Mouse (Mus musculus) hindbrain, embryonic 11.5 days (tissue): ENCODE data around the gene Vezt. TPM values are rescaled to one million over a fixed set of nuclear protein-coding genes. Genes with fewer than 3 reads are reported as not detected.

Source experiments
- ATAC-seq: fragments of 200-750 bp; cut with Nextera tagmentation; 2 replicates; pipeline ENCODE4 v1.8.0; 2017; ENCODE audit warnings: mild to moderate bottlenecking, moderate TSS enrichment, moderate library complexity; ENCODE audit not compliant: low FRiP score
- DNase-seq: peaks from one replicate; pipeline ENCODE4 v3.0.0-alpha.2; 2015; ENCODE audit warnings: low spot score
- H3K27ac ChIP-seq: fragments of 300-500 bp; sonication (generic); 2 replicates; pipeline ENCODE4 v1.5.1; 2014; ENCODE audit warnings: mild to moderate bottlenecking, low read depth, low read length
- H3K27me3 ChIP-seq: fragments of 300-500 bp; sonication (generic); 2 replicates; pipeline ENCODE4 v1.6.1; 2014; ENCODE audit warnings: mild to moderate bottlenecking, low read length, moderate library complexity, mixed read lengths; ENCODE audit not compliant: control insufficient read depth, insufficient read depth
- H3K36me3 ChIP-seq: fragments of 300-500 bp; sonication (generic); 2 replicates; pipeline ENCODE4 v1.6.1; 2014; ENCODE audit warnings: mild to moderate bottlenecking, low read length, moderate library complexity, mixed read lengths; ENCODE audit not compliant: control insufficient read depth, insufficient read depth
- H3K4me1 ChIP-seq: fragments of 300-500 bp; sonication (generic); replicated peaks from 2 replicates; pipeline ENCODE4 v1.6.1; 2014; ENCODE audit warnings: low read length, mixed read lengths; ENCODE audit not compliant: control insufficient read depth, insufficient read depth
- H3K4me2 ChIP-seq: fragments of 300-500 bp; sonication (generic); replicated peaks from 2 replicates; pipeline ENCODE4 v1.6.1; 2014; ENCODE audit warnings: mild to moderate bottlenecking, low read depth, low read length
- H3K4me3 ChIP-seq: fragments of 300-500 bp; sonication (generic); 2 replicates; pipeline ENCODE4 v1.5.1; 2014; ENCODE audit warnings: low read depth, low read length
- H3K9ac ChIP-seq: fragments of 300-500 bp; sonication (generic); 2 replicates; pipeline ENCODE4 v1.6.1; 2014; ENCODE audit warnings: low read depth, low read length
- H3K9me3 ChIP-seq: fragments of 300-500 bp; sonication (generic); 2 replicates; pipeline ENCODE4 v1.6.1; 2016; ENCODE audit warnings: low read length; ENCODE audit not compliant: control insufficient read depth
- WGBS: fragments of 180-500 bp; shearing (Covaris S2); extraction: QIAGEN DNeasy Blood & Tissue Kit; methylation state at CpG from one replicate; pipeline ENCODE4 v1.1.7; 2014; 5-methylcytosine and 5-hydroxymethylcytosine counted together
- polyA plus RNA-seq: library from polyadenylated mRNA; unstranded; fragments of >200 nt; fragmentation: Nextera tagmentation; extraction: Ambion mirVana; gene quantifications from 2 replicates; pipeline ENCODE4 v1.2.1, GENCODE M21; 2014

Gene Vezt
- polyA plus RNA-seq = 45.0 and 45.6 TPM in 2 replicates

DNA sequence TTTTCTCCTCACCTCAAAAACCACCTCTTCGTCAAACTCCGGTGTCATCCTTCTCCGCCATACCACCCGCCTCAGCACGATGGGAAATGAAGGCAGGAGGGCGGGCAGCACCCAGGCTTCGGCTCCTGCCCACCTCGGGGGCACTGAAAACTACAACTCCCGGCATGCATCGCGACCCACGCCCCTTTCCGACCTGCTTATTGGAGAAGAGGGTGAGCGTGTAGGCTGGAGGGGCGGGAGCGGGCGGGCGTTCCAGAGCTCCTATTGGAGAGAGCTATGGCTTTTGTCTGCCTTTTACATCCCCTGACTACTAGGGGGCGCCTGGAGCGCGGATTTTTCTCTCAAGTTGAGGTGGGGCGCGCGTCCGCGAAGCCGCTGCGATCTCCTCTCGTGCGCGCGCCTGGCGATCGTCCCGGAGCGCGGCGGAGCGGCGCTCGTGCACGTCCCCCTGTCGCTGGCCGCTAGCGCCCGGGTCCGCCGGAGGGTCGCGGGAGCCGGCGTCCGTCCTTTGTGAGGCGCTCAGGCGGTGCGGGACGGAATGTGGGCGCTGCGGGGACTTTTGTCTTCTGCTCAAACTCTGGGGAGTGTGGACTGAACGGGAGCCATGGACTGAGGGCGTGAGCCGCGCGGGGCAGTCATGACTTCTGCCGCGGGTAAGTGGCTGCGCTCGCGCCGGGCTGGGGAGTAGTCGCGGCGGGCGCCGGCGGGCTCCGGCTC lies at the start of gene Vezt, which contains the start of gene Fgd6:
TSS of gene Vezt (minus strand) at position 160 of the 717 bp plus-strand sequence.
TSS of gene Fgd6 (plus strand) at position 344 of the 717 bp plus-strand sequence.
- Histone ChIP-seq H3K27ac (peak within 1 kb of the TSS; percentile 67), H3K4me2 (peak within 1 kb of the TSS; percentile 68), H3K4me3 (peak within 1 kb of the TSS; percentile 86), H3K27me3 (no peaks in the 10 kb centered on the region), H3K9ac (peak within 1 kb of the TSS; percentile 89), H3K36me3 (no peaks in the 10 kb centered on the region), H3K4me1 (no peaks in the 10 kb centered on the region), H3K9me3 (no peaks in the 10 kb centered on the region)
- WGBS = under 1% methylated on average over 76 of the region's 77 CpGs
- peak; percentile 99 for ATAC-seq
- peak; percentile 100 for DNase-seq

DNA sequence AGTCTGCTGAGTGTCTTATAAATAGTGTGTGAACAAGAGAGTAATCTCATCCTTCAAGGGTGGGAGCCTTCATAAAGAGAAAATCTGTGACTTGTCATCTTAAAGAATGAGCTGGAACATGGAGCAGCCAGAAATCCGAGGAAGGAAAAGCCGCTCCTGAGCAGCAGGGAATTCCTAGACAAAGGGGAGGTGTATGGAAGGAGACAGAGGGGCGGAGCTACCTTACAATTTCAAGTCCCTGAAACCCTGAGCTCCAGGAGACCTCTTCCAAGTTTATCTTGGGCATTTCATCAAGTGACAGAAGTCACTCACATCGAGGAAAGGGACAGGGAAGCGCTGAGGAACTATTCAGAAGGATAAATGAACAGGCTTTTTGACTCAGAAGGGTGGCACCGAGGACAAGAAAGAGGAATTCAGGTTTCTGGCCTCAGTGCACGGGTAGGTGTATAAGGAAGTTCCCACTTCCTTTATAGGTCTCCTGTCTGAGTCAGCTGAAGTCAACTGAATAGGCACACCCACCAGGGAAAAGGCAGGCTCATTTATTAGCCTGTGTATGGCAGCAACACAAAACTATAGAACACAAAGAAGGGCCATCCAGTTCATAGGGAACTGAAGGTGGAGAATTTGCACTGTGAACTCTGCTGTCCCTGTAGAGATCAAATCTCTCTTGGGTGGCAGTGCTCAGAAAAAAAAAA lies 46.6 kb upstream of the Vezt start:
- H3K27me3 ChIP-seq = no peaks in the 10 kb centered on the region
- no peak overlapping the region for H3K4me3 ChIP-seq
- 39% methylated on average over 7 of the region's 7 CpGs for WGBS
- no peak overlapping the region for H3K27ac ChIP-seq
- no peak overlapping the region for H3K4me2 ChIP-seq
- H3K9ac ChIP-seq = no peak overlapping the region
- H3K9me3 ChIP-seq = no peaks in the 10 kb centered on the region
- ATAC-seq (no peak), DNase-seq (no peak)
- no peaks in the 10 kb centered on the region for H3K36me3 ChIP-seq
- H3K4me1 ChIP-seq = peaks cover 2% of the 10 kb centered on the region; the same call in 1 of the 2 replicates

DNA sequence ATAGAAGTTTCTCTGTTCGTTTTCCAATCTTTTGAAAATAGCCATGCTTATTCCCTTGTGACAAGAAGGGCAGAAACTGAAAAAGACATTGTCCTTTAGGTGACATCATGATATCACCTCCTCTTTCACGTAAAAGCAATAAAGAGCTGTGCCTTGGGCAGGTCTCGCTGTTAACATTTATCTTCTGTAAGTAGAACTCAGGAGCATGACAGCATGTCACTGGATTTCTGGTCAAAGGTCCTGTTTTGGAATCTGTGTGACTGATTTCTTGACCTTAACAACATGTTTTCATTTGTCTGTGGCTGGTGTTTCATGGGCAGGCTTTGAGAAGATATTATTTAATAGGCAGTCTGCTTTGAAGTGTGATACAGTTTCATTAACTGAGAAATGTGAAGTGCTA lies 45.1 kb upstream of the Vezt start:
- no peak overlapping the region for H3K27ac ChIP-seq
- no peaks in the 10 kb centered on the region for H3K36me3 ChIP-seq
- 59% methylated on average over 3 of the region's 3 CpGs for WGBS
- H3K4me3 ChIP-seq = no peak overlapping the region
- H3K4me2 ChIP-seq = no peak overlapping the region
- peaks cover 2% of the 10 kb centered on the region; the same call in 1 of the 2 replicates for H3K4me1 ChIP-seq
- DNase-seq = no peak
- H3K27me3 ChIP-seq = no peaks in the 10 kb centered on the region
- ATAC-seq = no peak
- H3K9ac ChIP-seq = no peak overlapping the region
- no peaks in the 10 kb centered on the region for H3K9me3 ChIP-seq

DNA sequence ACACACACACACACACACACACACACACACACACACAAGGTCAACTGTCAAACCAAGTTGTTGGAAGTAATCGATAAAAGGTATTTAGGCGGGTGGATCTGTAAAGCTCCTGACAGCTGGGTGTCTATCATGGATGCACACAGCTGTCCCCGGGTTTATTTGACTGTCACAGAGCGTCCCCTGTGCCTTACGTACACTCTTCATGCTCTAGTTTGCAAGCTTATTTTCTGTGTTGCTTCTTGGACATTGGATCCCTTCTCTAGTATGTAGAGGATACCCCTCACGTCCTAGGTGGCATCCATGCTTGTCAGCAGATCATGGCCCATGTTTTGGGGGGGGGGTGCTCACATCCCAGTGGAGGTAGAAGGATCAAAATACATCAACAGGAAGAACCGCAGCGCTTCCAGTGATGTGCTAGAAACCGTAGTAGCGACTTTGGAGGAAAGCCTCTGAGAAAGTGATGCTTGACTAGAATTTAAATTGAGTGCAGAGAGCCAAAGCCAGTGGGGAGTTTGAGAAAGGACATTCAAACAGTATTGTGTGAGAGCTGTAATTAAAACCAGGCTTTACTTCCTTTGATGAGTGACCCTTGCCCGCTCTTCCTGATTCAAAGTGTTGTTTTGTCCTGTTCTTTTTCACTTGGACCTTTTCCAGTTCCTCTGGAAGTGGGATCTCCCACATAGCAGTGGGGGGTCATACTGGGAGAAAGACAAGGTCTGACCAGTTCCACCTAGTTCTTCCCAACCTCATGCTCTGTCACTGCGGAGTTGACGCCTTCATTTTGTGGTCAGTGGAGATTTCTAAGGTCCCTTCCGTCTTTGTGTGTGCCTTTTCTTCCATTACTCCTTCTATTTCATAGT lies 41.6 kb upstream of the Vezt start:
- Histone ChIP-seq H3K9me3 (no peaks in the 10 kb centered on the region), H3K36me3 (no peaks in the 10 kb centered on the region), H3K4me3 (no peak overlapping the region), H3K4me1 (peaks cover 1% of the 10 kb centered on the region; the same call in 1 of the 2 replicates), H3K27ac (no peak overlapping the region), H3K27me3 (no peaks in the 10 kb centered on the region), H3K9ac (no peak overlapping the region), H3K4me2 (no peak overlapping the region)
- WGBS = 67% methylated on average over 14 of the region's 14 CpGs
- ATAC-seq (no peak), DNase-seq (no peak)

DNA sequence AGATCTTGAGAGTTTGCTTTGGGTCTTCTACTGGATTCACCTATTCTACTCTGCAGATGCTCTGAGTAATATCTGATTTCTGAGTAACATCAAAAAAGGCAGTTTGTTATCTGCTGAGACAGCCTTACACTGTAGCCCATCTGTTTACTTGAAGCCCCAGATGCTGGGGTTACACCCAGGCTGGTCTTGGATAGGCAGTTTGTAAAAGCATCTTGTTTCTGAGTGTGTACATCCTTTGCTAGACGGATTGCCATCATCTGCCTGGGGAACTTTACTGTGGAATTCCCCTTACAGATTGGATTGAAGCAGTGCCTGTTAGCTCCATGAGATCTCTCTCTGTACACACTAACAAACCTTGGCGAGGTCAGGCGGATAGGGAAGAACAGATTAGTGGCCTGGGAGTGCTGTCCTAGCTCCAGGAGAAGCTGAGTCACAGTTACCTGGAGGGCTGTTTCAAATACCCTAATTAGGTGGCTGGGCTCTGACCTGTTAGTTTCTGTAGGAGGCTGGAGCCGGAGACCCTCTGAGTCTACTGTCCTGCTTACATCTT lies 37.4 kb upstream of the Vezt start:
- no peak overlapping the region for H3K4me2 ChIP-seq
- no peaks in the 10 kb centered on the region for H3K27me3 ChIP-seq
- no peaks in the 10 kb centered on the region for H3K36me3 ChIP-seq
- WGBS = 84% methylated on average over 4 of the region's 4 CpGs
- DNase-seq = no peak
- H3K9me3 ChIP-seq = no peaks in the 10 kb centered on the region
- no peak for ATAC-seq
- H3K4me3 ChIP-seq = no peak overlapping the region
- H3K27ac ChIP-seq = no peak overlapping the region
- H3K4me1 ChIP-seq = no peaks in the 10 kb centered on the region
- no peak overlapping the region for H3K9ac ChIP-seq

DNA sequence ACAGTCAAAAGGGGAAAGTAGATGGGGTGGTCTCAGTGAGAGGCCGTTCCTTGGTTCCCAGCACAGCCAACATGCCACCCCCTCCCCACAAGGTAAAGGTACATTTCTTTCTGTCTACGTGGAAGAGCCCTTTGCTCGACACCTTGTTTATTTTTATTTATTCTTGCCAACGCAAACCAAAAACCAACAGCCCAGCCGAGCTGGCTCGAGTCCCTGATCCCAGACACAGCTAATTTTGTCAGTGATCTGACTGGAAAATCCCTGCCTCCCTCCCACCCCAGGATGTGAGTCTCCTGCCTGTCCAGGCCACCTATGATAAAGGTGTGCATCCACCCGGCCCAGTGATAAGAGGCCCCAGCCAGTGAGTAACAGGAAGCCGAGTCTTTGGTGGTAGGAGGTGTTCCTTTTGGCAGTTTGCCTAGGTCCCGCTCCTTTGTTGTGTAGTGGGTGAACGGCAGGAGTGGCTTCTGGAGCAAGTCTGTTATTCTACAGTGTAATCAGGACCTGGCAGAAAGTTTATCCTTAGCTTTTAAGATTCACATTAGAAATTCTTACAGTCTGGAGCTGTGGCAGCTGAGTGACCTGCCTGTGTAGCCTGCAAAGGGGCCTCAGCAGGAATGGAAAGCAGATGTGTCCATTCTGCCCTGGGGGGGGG lies 36.8 kb upstream of the Vezt start:
- H3K4me2 ChIP-seq = no peak overlapping the region
- no peaks in the 10 kb centered on the region for H3K27me3 ChIP-seq
- no peak for DNase-seq
- ATAC-seq = no peak
- H3K36me3 ChIP-seq = no peaks in the 10 kb centered on the region
- no peak overlapping the region for H3K27ac ChIP-seq
- no peaks in the 10 kb centered on the region for H3K9me3 ChIP-seq
- no peak overlapping the region for H3K9ac ChIP-seq
- H3K4me1 ChIP-seq = no peaks in the 10 kb centered on the region
- 73% methylated on average over 10 of the region's 10 CpGs for WGBS
- no peak overlapping the region for H3K4me3 ChIP-seq

DNA sequence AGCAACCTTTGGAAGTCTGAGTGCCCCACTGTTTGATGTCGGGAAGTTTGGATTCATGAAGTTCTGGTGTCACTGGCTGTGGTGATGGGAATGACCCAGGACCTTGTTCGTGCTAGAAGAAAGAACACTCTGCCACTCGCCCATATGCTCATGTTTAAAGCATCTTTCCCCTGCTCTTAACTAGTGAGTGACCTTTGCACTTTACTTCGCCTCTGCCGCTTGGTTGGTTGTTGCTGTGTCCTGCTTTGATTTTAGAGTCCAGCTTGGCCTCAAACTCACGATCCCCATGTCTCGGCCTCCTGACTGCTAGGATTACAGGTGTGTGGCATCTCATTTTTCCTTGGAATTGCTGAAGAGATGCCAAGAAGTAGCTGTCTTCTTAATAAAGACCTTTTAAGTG lies 36.0 kb upstream of the Vezt start:
- no peak overlapping the region for H3K27ac ChIP-seq
- no peak overlapping the region for H3K4me3 ChIP-seq
- H3K36me3 ChIP-seq = no peaks in the 10 kb centered on the region
- no peak for DNase-seq
- WGBS = 74% methylated on average over 7 of the region's 7 CpGs
- no peaks in the 10 kb centered on the region for H3K9me3 ChIP-seq
- no peaks in the 10 kb centered on the region for H3K4me1 ChIP-seq
- no peak overlapping the region for H3K4me2 ChIP-seq
- H3K27me3 ChIP-seq = no peaks in the 10 kb centered on the region
- no peak overlapping the region for H3K9ac ChIP-seq
- ATAC-seq = no peak

DNA sequence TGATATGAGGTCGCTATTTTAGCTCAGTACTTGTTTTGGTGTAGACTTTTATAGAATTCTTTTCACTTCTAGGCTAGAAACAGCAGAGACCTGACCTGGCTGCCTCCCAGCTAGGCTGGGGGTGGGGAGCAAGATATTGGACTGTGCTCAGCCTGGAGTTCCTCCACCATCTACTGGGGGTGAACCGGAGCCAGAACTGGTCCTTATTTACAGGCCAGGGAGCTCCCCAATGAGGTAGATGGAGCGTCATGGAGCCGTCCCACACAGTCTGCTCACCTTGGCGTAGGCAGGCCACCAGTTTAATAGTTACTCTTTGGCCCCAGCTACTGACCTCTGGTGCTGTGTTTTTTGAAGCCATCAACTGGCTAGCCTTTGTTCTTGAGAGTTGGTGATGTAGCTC lies 33.1 kb upstream of the Vezt start:
- H3K4me2 ChIP-seq = no peak overlapping the region
- ATAC-seq (no peak), DNase-seq (no peak)
- H3K4me3 ChIP-seq = no peak overlapping the region
- no peaks in the 10 kb centered on the region for H3K9me3 ChIP-seq
- 95% methylated on average over 5 of the region's 5 CpGs for WGBS
- no peaks in the 10 kb centered on the region for H3K36me3 ChIP-seq
- no peak overlapping the region for H3K9ac ChIP-seq
- H3K27ac ChIP-seq = no peak overlapping the region
- H3K4me1 ChIP-seq = no peaks in the 10 kb centered on the region
- no peaks in the 10 kb centered on the region for H3K27me3 ChIP-seq
